Mouse (Mus musculus): ENCODE results near the gene Tbrg4. TPM values are rescaled to one million over a fixed set of nuclear protein-coding genes. Genes with fewer than 3 reads are reported as not detected.
A peak's percentile ranks its signal among the peaks of the same experiment; 100 is the strongest.

Gene Tbrg4
- polyA plus RNA-seq, 1 experiment from 2014 or later: 41.6 TPM

GRCm38 (mm10) chr11:6615250-6616205 lies 10.3 kb downstream of the Tbrg4 start:
- Histone ChIP-seq H3K27me3 (replicated peaks) (no peaks in the 10 kb centered on the region), H3K36me3 (peaks cover 55% of the 10 kb centered on the region), H3K4me1 (no peaks in the 10 kb centered on the region), H3K4me3 (replicated peaks) (no peak overlapping the region), H3K27ac (no peak overlapping the region), H3K9me3 (no peaks in the 10 kb centered on the region), H3K9ac (no peak overlapping the region), H3K4me2 (no peak overlapping the region)
- WGBS: 92% methylated on average over 12 of the region's 12 CpGs
- no peak for ATAC-seq (ENCODE audit: insufficient read depth, low FRiP score, low read depth)

GRCm38 (mm10) chr11:6605491-6606399 lies 20.1 kb downstream of the Tbrg4 start, which contains the start of gene Nacad:
Gene Nacad, minus strand, starts transcription at chr11:6606053.
- Histone ChIP-seq H3K4me3 (replicated peaks) (peak within 1 kb of the TSS; percentile 36), H3K4me2 (peak within 1 kb of the TSS; percentile 67), H3K4me1 (peaks cover 29% of the 10 kb centered on the region), H3K27ac (no peak within 1 kb of the TSS), H3K36me3 (no peaks in the 10 kb centered on the region), H3K27me3 (replicated peaks) (peaks cover 29% of the 10 kb centered on the region), H3K9ac (no peak within 1 kb of the TSS), H3K9me3 (no peaks in the 10 kb centered on the region)
- peak; percentile 67 for ATAC-seq (ENCODE audit: insufficient read depth, low FRiP score, low read depth)
- WGBS: 5% methylated on average over 39 of the region's 41 CpGs

- Histone ChIP-seq H3K4me1 (peaks cover 29% of the 10 kb centered on the region), H3K4me2 (peak overlapping the region; percentile 67), H3K4me3 (replicated peaks) (peak overlapping the region; percentile 36), H3K9me3 (no peaks in the 10 kb centered on the region), H3K27me3 (replicated peaks) (peaks cover 29% of the 10 kb centered on the region), H3K9ac (no peak overlapping the region), H3K36me3 (no peaks in the 10 kb centered on the region), H3K27ac (no peak overlapping the region)
- no peak for ATAC-seq (ENCODE audit: insufficient read depth, low FRiP score, low read depth)
- WGBS: 17% methylated on average over 13 of the region's 13 CpGs
These were observed 20.8 kb downstream of the Tbrg4 start for GRCm38 (mm10) chr11:6605021-6605481.

GRCm38 (mm10) chr11:6604604-6604936 lies 21.3 kb downstream of the Tbrg4 start:
- H3K36me3 ChIP-seq: 0 out of 2 replicates have a peak, but pooled peaks cover 2% of the 10 kb centered on the region
- H3K4me3 ChIP-seq (replicated peaks): peak overlapping the region; percentile 36
- H3K9ac ChIP-seq: no peak overlapping the region
- ATAC-seq (ENCODE audit: insufficient read depth, low FRiP score, low read depth): no peak
- H3K4me1 ChIP-seq: peaks cover 29% of the 10 kb centered on the region
- H3K27me3 ChIP-seq (replicated peaks): peaks cover 29% of the 10 kb centered on the region
- peak overlapping the region; percentile 67 for H3K4me2 ChIP-seq
- H3K27ac ChIP-seq: no peak overlapping the region
- H3K9me3 ChIP-seq: no peaks in the 10 kb centered on the region

GRCm38 (mm10) chr11:6603887-6604603 lies 21.8 kb downstream of the Tbrg4 start:
- H3K27ac ChIP-seq: no peak overlapping the region
- peak; percentile 29; the same call in 1 of the 2 replicates for ATAC-seq (ENCODE audit: insufficient read depth, low FRiP score, low read depth)
- no peak overlapping the region for H3K9ac ChIP-seq
- peaks cover 29% of the 10 kb centered on the region for H3K27me3 ChIP-seq (replicated peaks)
- 20% methylated on average over 12 of the region's 12 CpGs for WGBS
- no peaks in the 10 kb centered on the region for H3K9me3 ChIP-seq
- H3K4me2 ChIP-seq: peak overlapping the region; percentile 67
- peak overlapping the region; percentile 1; the same call in 1 of the 2 replicates for H3K4me3 ChIP-seq (replicated peaks)
- 0 out of 2 replicates have a peak, but pooled peaks cover 2% of the 10 kb centered on the region for H3K36me3 ChIP-seq
- peaks cover 29% of the 10 kb centered on the region for H3K4me1 ChIP-seq

GRCm38 (mm10) chr11:6603224-6603623 lies 22.6 kb downstream of the Tbrg4 start:
- Histone ChIP-seq H3K4me3 (replicated peaks) (no peak overlapping the region), H3K27ac (no peak overlapping the region), H3K9ac (no peak overlapping the region), H3K4me2 (no peak overlapping the region), H3K9me3 (no peaks in the 10 kb centered on the region), H3K27me3 (replicated peaks) (peaks cover 29% of the 10 kb centered on the region), H3K4me1 (peaks cover 29% of the 10 kb centered on the region), H3K36me3 (0 out of 2 replicates have a peak, but pooled peaks cover 4% of the 10 kb centered on the region)
- 71% methylated on average over 9 of the region's 9 CpGs for WGBS
- no peak for ATAC-seq (ENCODE audit: insufficient read depth, low FRiP score, low read depth)

GRCm38 (mm10) chr11:6602662-6603061 lies 23.2 kb downstream of the Tbrg4 start:
- Histone ChIP-seq H3K4me1 (peaks cover 29% of the 10 kb centered on the region), H3K36me3 (peaks cover 9% of the 10 kb centered on the region; the same call in 1 of the 2 replicates), H3K4me2 (no peak overlapping the region), H3K9ac (no peak overlapping the region), H3K9me3 (no peaks in the 10 kb centered on the region), H3K4me3 (replicated peaks) (no peak overlapping the region), H3K27ac (no peak overlapping the region), H3K27me3 (replicated peaks) (peaks cover 29% of the 10 kb centered on the region)
- WGBS: 78% methylated on average over 9 of the region's 9 CpGs
- ATAC-seq (ENCODE audit: insufficient read depth, low FRiP score, low read depth): no peak

- Histone ChIP-seq H3K27ac (no peak overlapping the region), H3K27me3 (replicated peaks) (peaks cover 27% of the 10 kb centered on the region), H3K4me1 (peaks cover 29% of the 10 kb centered on the region), H3K9ac (no peak overlapping the region), H3K36me3 (peaks cover 17% of the 10 kb centered on the region; the same call in 1 of the 2 replicates), H3K4me3 (replicated peaks) (no peak overlapping the region), H3K9me3 (no peaks in the 10 kb centered on the region), H3K4me2 (no peak overlapping the region)
- WGBS: 64% methylated on average over 20 of the region's 20 CpGs
- ATAC-seq (ENCODE audit: insufficient read depth, low FRiP score, low read depth): no peak
These were observed 24.0 kb downstream of the Tbrg4 start for GRCm38 (mm10) chr11:6601649-6602480.

- Histone ChIP-seq H3K9ac (no peak overlapping the region), H3K27me3 (replicated peaks) (peaks cover 13% of the 10 kb centered on the region), H3K4me3 (replicated peaks) (no peak overlapping the region), H3K4me2 (no peak overlapping the region), H3K9me3 (no peaks in the 10 kb centered on the region), H3K27ac (no peak overlapping the region), H3K4me1 (peaks cover 26% of the 10 kb centered on the region), H3K36me3 (peaks cover 32% of the 10 kb centered on the region)
- WGBS: 83% methylated on average over 8 of the region's 8 CpGs
- ATAC-seq (ENCODE audit: insufficient read depth, low FRiP score, low read depth): no peak
These were observed 25.5 kb downstream of the Tbrg4 start for GRCm38 (mm10) chr11:6600284-6600944.

GRCm38 (mm10) chr11:6599831-6600230 lies 26.0 kb downstream of the Tbrg4 start:
- Histone ChIP-seq H3K27me3 (replicated peaks) (peaks cover 7% of the 10 kb centered on the region; the same call in 1 of the 2 replicates), H3K4me2 (no peak overlapping the region), H3K27ac (no peak overlapping the region), H3K4me1 (peaks cover 20% of the 10 kb centered on the region), H3K36me3 (peaks cover 35% of the 10 kb centered on the region), H3K9ac (no peak overlapping the region), H3K4me3 (replicated peaks) (no peak overlapping the region), H3K9me3 (no peaks in the 10 kb centered on the region)
- 85% methylated on average over 6 of the region's 6 CpGs for WGBS
- ATAC-seq (ENCODE audit: insufficient read depth, low FRiP score, low read depth): no peak

Data from stomach, embryonic 15.5 days (tissue).